Mouse (Mus musculus): Measurements from ENCODE around the gene Csf2rb2.
"Not testable (repeated sequence)": the region's sequence is repeated elsewhere in the genome, so short reads cannot be mapped to it uniquely, and the experiment has no call there.

Gene Csf2rb2

GRCm38 (mm10) chr15:78318338-78319171 is 13.0 kb upstream of the Csf2rb2 start:
- DNase-seq (ENCODE audit: low spot score): not testable (repeated sequence)

GRCm38 (mm10) chr15:78313659-78314058 is 8.1 kb upstream of the Csf2rb2 start:
- not testable (repeated sequence) for DNase-seq (ENCODE audit: low spot score)

GRCm38 (mm10) chr15:78312421-78313233 is 7.1 kb upstream of the Csf2rb2 start:
- DNase-seq (ENCODE audit: low spot score): not testable (repeated sequence)

- DNase-seq (ENCODE audit: low spot score): no peak
Observed at GRCm38 (mm10) chr15:78310971-78311370, 5.5 kb upstream of the Csf2rb2 start.

GRCm38 (mm10) chr15:78309865-78310264 is 4.3 kb upstream of the Csf2rb2 start:
- no peak for DNase-seq (ENCODE audit: low spot score)

- no peak for DNase-seq (ENCODE audit: low spot score)
Observed at GRCm38 (mm10) chr15:78303665-78304233, 1.8 kb downstream of the Csf2rb2 start.

- DNase-seq (ENCODE audit: low spot score): no peak
Observed at GRCm38 (mm10) chr15:78302718-78303117, 2.8 kb downstream of the Csf2rb2 start.

- no peak for DNase-seq (ENCODE audit: low spot score)
Observed at GRCm38 (mm10) chr15:78300773-78301172, 4.7 kb downstream of the Csf2rb2 start.

- no peak for DNase-seq (ENCODE audit: low spot score)
Observed at GRCm38 (mm10) chr15:78299641-78300040, 5.9 kb downstream of the Csf2rb2 start.

- DNase-seq (ENCODE audit: low spot score): no peak
Observed at GRCm38 (mm10) chr15:78298558-78298957, 7.0 kb downstream of the Csf2rb2 start.

- DNase-seq (ENCODE audit: low spot score): no peak
Observed at GRCm38 (mm10) chr15:78293716-78294115, 11.8 kb downstream of the Csf2rb2 start.

- DNase-seq (ENCODE audit: low spot score): not testable (repeated sequence)
Observed at GRCm38 (mm10) chr15:78293228-78293627, 12.3 kb downstream of the Csf2rb2 start.

- not testable (repeated sequence) for DNase-seq (ENCODE audit: low spot score)
Observed at GRCm38 (mm10) chr15:78289775-78290174, 15.7 kb downstream of the Csf2rb2 start.

GRCm38 (mm10) chr15:78287941-78288340 is 17.6 kb downstream of the Csf2rb2 start:
- DNase-seq (ENCODE audit: low spot score): no peak

- DNase-seq (ENCODE audit: low spot score): no peak
Observed at GRCm38 (mm10) chr15:78278308-78278707, 27.2 kb downstream of the Csf2rb2 start.

- no peak for DNase-seq (ENCODE audit: low spot score)
Observed at GRCm38 (mm10) chr15:78271208-78271607, 34.3 kb downstream of the Csf2rb2 start.

GRCm38 (mm10) chr15:78267865-78268264 is 37.7 kb downstream of the Csf2rb2 start:
- DNase-seq (ENCODE audit: low spot score): no peak

GRCm38 (mm10) chr15:78267441-78267840 is 38.1 kb downstream of the Csf2rb2 start:
- DNase-seq (ENCODE audit: low spot score): no peak

- no peak for DNase-seq (ENCODE audit: low spot score)
Observed at GRCm38 (mm10) chr15:78263286-78263685, 42.2 kb downstream of the Csf2rb2 start.

- no peak for DNase-seq (ENCODE audit: low spot score)
Observed at GRCm38 (mm10) chr15:78260668-78261333, 44.7 kb downstream of the Csf2rb2 start.

- DNase-seq (ENCODE audit: low spot score): no peak
Observed at GRCm38 (mm10) chr15:78258246-78258865, 47.2 kb downstream of the Csf2rb2 start.
